Mouse (Mus musculus) liver, embryonic 11.5 days (tissue): Measurements from ENCODE around the gene Drd5. TPM values are rescaled to one million over a fixed set of nuclear protein-coding genes. Genes with fewer than 3 reads are reported as not detected.
A peak's percentile ranks its signal among the peaks of the same experiment; 100 is the strongest.

Source experiments
- ATAC-seq: fragments of 200-750 bp; cut with Nextera tagmentation; replicated peaks from 2 replicates; pipeline ENCODE4 v1.8.0; 2017; ENCODE audit warnings: moderate number of reproducible peaks, mild to moderate bottlenecking, moderate TSS enrichment, moderate library complexity; ENCODE audit not compliant: low FRiP score
- DNase-seq: peaks from one replicate; pipeline ENCODE4 v3.0.0-alpha.2; 2017; ENCODE audit warnings: low spot score
- H3K27ac ChIP-seq: fragments of 300-500 bp; sonication (generic); 2 replicates; pipeline ENCODE4 v1.5.1; 2014; ENCODE audit warnings: mild to moderate bottlenecking, low read depth, low read length, control low read depth
- H3K27me3 ChIP-seq: fragments of 300-500 bp; sonication (generic); replicated peaks from 2 replicates; pipeline ENCODE4 v1.6.1; 2014; ENCODE audit warnings: low read length, mixed read lengths; ENCODE audit not compliant: control insufficient read depth, insufficient read depth
- H3K36me3 ChIP-seq: fragments of 300-500 bp; sonication (generic); 2 replicates; pipeline ENCODE4 v1.6.1; 2014; ENCODE audit warnings: mild to moderate bottlenecking, low read length, moderate library complexity, mixed read lengths; ENCODE audit not compliant: control insufficient read depth, insufficient read depth
- H3K4me1 ChIP-seq: fragments of 300-500 bp; sonication (generic); replicated peaks from 2 replicates; pipeline ENCODE4 v1.6.1; 2014; ENCODE audit warnings: low read length, mixed read lengths; ENCODE audit not compliant: control insufficient read depth, insufficient read depth
- H3K4me2 ChIP-seq: fragments of 300-500 bp; sonication (generic); 2 replicates; pipeline ENCODE4 v1.6.1; 2014; ENCODE audit warnings: mild to moderate bottlenecking, control low read depth, moderate library complexity
- H3K4me3 ChIP-seq: fragments of 300-500 bp; sonication (generic); 2 replicates; pipeline ENCODE4 v1.5.1; 2014; ENCODE audit warnings: low read depth, low read length, control low read depth
- H3K9ac ChIP-seq: fragments of 300-500 bp; sonication (generic); 2 replicates; pipeline ENCODE4 v1.6.1; 2014; ENCODE audit warnings: low read depth, low read length, control low read depth
- H3K9me3 ChIP-seq: fragments of 300-500 bp; sonication (generic); 2 replicates; pipeline ENCODE4 v1.6.1; 2016; ENCODE audit warnings: low read length, inconsistent platforms, mixed read lengths; ENCODE audit not compliant: control insufficient read depth
- WGBS: fragments of 180-500 bp; shearing (Covaris S2); extraction: QIAGEN DNeasy Blood & Tissue Kit; methylation state at CpG from one replicate; pipeline ENCODE4 v1.1.7; 2014; 5-methylcytosine and 5-hydroxymethylcytosine counted together
- polyA plus RNA-seq: library from polyadenylated mRNA; unstranded; fragments of >200 nt; fragmentation: Nextera tagmentation; extraction: Ambion mirVana; gene quantifications from 2 replicates; pipeline ENCODE4 v1.2.1, GENCODE M21; 2014

The Drd5 gene
- polyA plus RNA-seq, 1 experiment from 2014 or later: not detected

- Histone ChIP-seq H3K27me3 (no peaks in the 10 kb centered on the region), H3K36me3 (no peaks in the 10 kb centered on the region), H3K9me3 (no peaks in the 10 kb centered on the region), H3K4me2 (no peak overlapping the region), H3K9ac (no peak overlapping the region), H3K4me3 (no peak overlapping the region), H3K27ac (no peak overlapping the region), H3K4me1 (no peaks in the 10 kb centered on the region)
- WGBS: 25% methylated on average over 1 of the region's 1 CpGs
- no peak for ATAC-seq
- DNase-seq: no peak
These were observed 15.4 kb downstream of the Drd5 start for GRCm38 (mm10) chr5:38334582-38334981.

GRCm38 (mm10) chr5:38343101-38343500, 23.9 kb downstream of the Drd5 start:
- 72% methylated on average over 3 of the region's 3 CpGs for WGBS
- ATAC-seq: no peak
- H3K36me3 ChIP-seq: no peaks in the 10 kb centered on the region
- H3K27me3 ChIP-seq: no peaks in the 10 kb centered on the region
- H3K4me1 ChIP-seq: no peaks in the 10 kb centered on the region
- H3K9me3 ChIP-seq: no peaks in the 10 kb centered on the region
- no peak overlapping the region for H3K9ac ChIP-seq
- no peak overlapping the region for H3K4me3 ChIP-seq
- no peak overlapping the region for H3K4me2 ChIP-seq
- no peak overlapping the region for H3K27ac ChIP-seq
- DNase-seq: no peak

- peak; percentile 60 for DNase-seq
- 35% methylated on average over 10 of the region's 10 CpGs for WGBS
- no peak for ATAC-seq
- H3K4me1 ChIP-seq: no peaks in the 10 kb centered on the region
- H3K4me2 ChIP-seq: no peak overlapping the region
- H3K27ac ChIP-seq: no peak overlapping the region
- H3K9ac ChIP-seq: no peak overlapping the region
- H3K27me3 ChIP-seq: no peaks in the 10 kb centered on the region
- no peaks in the 10 kb centered on the region for H3K36me3 ChIP-seq
- no peaks in the 10 kb centered on the region for H3K9me3 ChIP-seq
- H3K4me3 ChIP-seq: no peak overlapping the region
These were observed 27.7 kb downstream of the Drd5 start for GRCm38 (mm10) chr5:38346646-38347432.

GRCm38 (mm10) chr5:38350351-38350929, 31.3 kb downstream of the Drd5 start:
- Histone ChIP-seq H3K4me3 (no peak overlapping the region), H3K9ac (no peak overlapping the region), H3K4me1 (no peaks in the 10 kb centered on the region), H3K9me3 (no peaks in the 10 kb centered on the region), H3K27me3 (no peaks in the 10 kb centered on the region), H3K27ac (no peak overlapping the region), H3K4me2 (no peak overlapping the region), H3K36me3 (no peaks in the 10 kb centered on the region)
- ATAC-seq (no peak), DNase-seq (no peak)
- 62% methylated on average over 5 of the region's 5 CpGs for WGBS

- no peak overlapping the region for H3K4me2 ChIP-seq
- no peak overlapping the region for H3K4me3 ChIP-seq
- no peaks in the 10 kb centered on the region for H3K9me3 ChIP-seq
- H3K36me3 ChIP-seq: no peaks in the 10 kb centered on the region
- no peak overlapping the region for H3K9ac ChIP-seq
- DNase-seq (no peak), ATAC-seq (no peak)
- 67% methylated on average over 3 of the region's 3 CpGs for WGBS
- H3K27ac ChIP-seq: no peak overlapping the region
- no peaks in the 10 kb centered on the region for H3K4me1 ChIP-seq
- H3K27me3 ChIP-seq: no peaks in the 10 kb centered on the region
These were observed 37.8 kb downstream of the Drd5 start for GRCm38 (mm10) chr5:38356927-38357326.

- 73% methylated on average over 2 of the region's 2 CpGs for WGBS
- ATAC-seq: no peak
- H3K4me1 ChIP-seq: no peaks in the 10 kb centered on the region
- DNase-seq: no peak
- no peak overlapping the region for H3K4me2 ChIP-seq
- H3K4me3 ChIP-seq: no peak overlapping the region
- H3K9ac ChIP-seq: no peak overlapping the region
- H3K27me3 ChIP-seq: no peaks in the 10 kb centered on the region
- H3K36me3 ChIP-seq: no peaks in the 10 kb centered on the region
- H3K27ac ChIP-seq: no peak overlapping the region
- no peaks in the 10 kb centered on the region for H3K9me3 ChIP-seq
These were observed 40.5 kb downstream of the Drd5 start for GRCm38 (mm10) chr5:38359716-38360115.

GRCm38 (mm10) chr5:38364396-38364795, 45.2 kb downstream of the Drd5 start:
- no peak overlapping the region for H3K4me2 ChIP-seq
- H3K9me3 ChIP-seq: no peaks in the 10 kb centered on the region

GRCm38 (mm10) chr5:38365521-38365920, 46.4 kb downstream of the Drd5 start:
- no peak overlapping the region for H3K27ac ChIP-seq
- 53% methylated on average over 2 of the region's 2 CpGs for WGBS

More at GRCm38 (mm10) chr5:38364396-38364795, 45.2 kb downstream of the Drd5 start:
- ATAC-seq: no peak
- no peak overlapping the region for H3K27ac ChIP-seq
- no peaks in the 10 kb centered on the region for H3K27me3 ChIP-seq
- no peak overlapping the region for H3K9ac ChIP-seq
- DNase-seq: no peak
- no peak overlapping the region for H3K4me3 ChIP-seq
- peaks cover 7% of the 10 kb centered on the region; the same call in 1 of the 2 replicates for H3K4me1 ChIP-seq
- H3K36me3 ChIP-seq: no peaks in the 10 kb centered on the region
- 81% methylated on average over 5 of the region's 5 CpGs for WGBS

More at GRCm38 (mm10) chr5:38365521-38365920, 46.4 kb downstream of the Drd5 start:
- no peaks in the 10 kb centered on the region for H3K9me3 ChIP-seq
- H3K4me2 ChIP-seq: no peak overlapping the region
- H3K27me3 ChIP-seq: no peaks in the 10 kb centered on the region
- H3K9ac ChIP-seq: no peak overlapping the region
- ATAC-seq (no peak), DNase-seq (no peak)
- H3K4me3 ChIP-seq: no peak overlapping the region
- peaks cover 7% of the 10 kb centered on the region; the same call in 1 of the 2 replicates for H3K4me1 ChIP-seq
- H3K36me3 ChIP-seq: no peaks in the 10 kb centered on the region
